Mouse (Mus musculus) liver, embryonic 18 days (tissue): ENCODE measurements around the gene Cdc25b. TPM values are rescaled to one million over a fixed set of nuclear protein-coding genes. Genes with fewer than 3 reads are reported as not detected.

ENCODE experiments used
- polyA plus RNA-seq: library from polyadenylated mRNA; depleted of rRNA; stranded (reverse); fragments of >200 nt; gene quantifications from 2 replicates; pipeline ENCODE4 v1.2.3, GENCODE M21; 2012; rRNA removed

Gene Cdc25b
- 82.9 and 102 TPM in 2 replicates for polyA plus RNA-seq

GRCm38 (mm10) chr2:131186771-131187601 is at the start of gene Cdc25b, which contains the start of gene Spef1:
Gene Cdc25b, plus strand, starts transcription at chr2:131186949.
Gene Spef1, minus strand, starts transcription at chr2:131187282.

GRCm38 (mm10) chr2:131159938-131160581 is 26.7 kb upstream of the Cdc25b start, which contains the start of gene 1700037H04Rik:
Gene 1700037H04Rik, minus strand, starts transcription at chr2:131160081.

GRCm38 (mm10) chr2:131179990-131180587 is 6.7 kb upstream of the Cdc25b start, which contains the start of gene Cenpb:
Gene Cenpb, minus strand, starts transcription at chr2:131180067.

GRCm38 (mm10) chr2:131206778-131207177 is 20.0 kb downstream of the Cdc25b start, which contains the start of gene Ap5s1:
Gene Ap5s1, plus strand, starts transcription at chr2:131207078.

GRCm38 (mm10) chr2:131233307-131234126 is 46.8 kb downstream of the Cdc25b start, which contains the start of gene Mavs:
Gene Mavs, plus strand, starts transcription at chr2:131234063.

Other genes with a start within 250 kb of the Cdc25b start
- 0.30 and 0.47 TPM in 2 replicates for gene Gfra4, start 143.9 kb upstream of the Cdc25b start, polyA plus RNA-seq
- 1.2 and 1.7 TPM in 2 replicates for gene Adam33, start 123.1 kb upstream of the Cdc25b start, polyA plus RNA-seq
- 5.1 and 6.2 TPM in 2 replicates for gene Siglec1, start 100.2 kb upstream of the Cdc25b start, polyA plus RNA-seq
- 1.9 and 2.2 TPM in 2 replicates for gene Hspa12b, start 59.7 kb upstream of the Cdc25b start, polyA plus RNA-seq
- gene Gm11037, start 53.5 kb upstream of the Cdc25b start, polyA plus RNA-seq, result not detected in 2 replicates
- gene 1700037H04Rik, start 26.9 kb upstream of the Cdc25b start, polyA plus RNA-seq, result 53.4 and 66.1 TPM in 2 replicates
- 11.9 and 12.3 TPM in 2 replicates for gene Cenpb, start 6.9 kb upstream of the Cdc25b start, polyA plus RNA-seq
- 1.6 and 1.9 TPM in 2 replicates for gene Spef1, start 333 bp downstream of the Cdc25b start, polyA plus RNA-seq
- gene Ap5s1, start 20.1 kb downstream of the Cdc25b start, polyA plus RNA-seq, result 21.8 and 22.1 TPM in 2 replicates
- 33.2 and 33.6 TPM in 2 replicates for gene Mavs, start 47.1 kb downstream of the Cdc25b start, polyA plus RNA-seq
- 11.8 and 12.8 TPM in 2 replicates for gene Pank2, start 75.5 kb downstream of the Cdc25b start, polyA plus RNA-seq
- 1.4 TPM in 2 replicates for gene Rnf24, start 165.9 kb downstream of the Cdc25b start, polyA plus RNA-seq